Mouse (Mus musculus): ENCODE measurements around the gene Baiap3.

Gene Baiap3

GRCm38 (mm10) chr17:25256140-25256754 is at the start of gene Baiap3:
Baiap3 (minus strand) TSS chr17:25256364.
- no peak for ATAC-seq (ENCODE audit: low TSS enrichment)

DNA sequence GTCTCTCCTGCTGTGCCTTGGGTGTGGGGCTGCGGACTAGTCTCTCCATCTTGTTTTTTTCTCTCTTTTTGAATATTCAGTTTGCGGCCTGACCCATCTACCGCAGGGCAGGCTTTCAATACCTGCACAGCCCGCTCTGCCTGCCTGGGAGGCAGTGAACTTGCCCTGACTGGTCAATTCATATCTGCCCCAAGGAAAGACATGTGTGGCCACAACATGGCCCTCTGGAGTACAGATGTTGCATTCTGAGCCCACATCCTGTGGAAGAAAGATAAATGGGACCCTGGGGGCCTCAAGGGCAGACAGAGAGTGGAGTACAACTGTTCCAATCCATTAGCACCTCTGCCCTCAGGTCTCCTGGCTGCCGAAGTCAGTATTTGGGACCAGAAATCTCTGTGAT is 41.9 kb upstream of the Baiap3 start, which contains the start of gene Prss34:
TSS of gene Prss34 (plus strand) at position 301 of the 400 bp plus-strand sequence.
- no peak for ATAC-seq (ENCODE audit: low TSS enrichment)

DNA sequence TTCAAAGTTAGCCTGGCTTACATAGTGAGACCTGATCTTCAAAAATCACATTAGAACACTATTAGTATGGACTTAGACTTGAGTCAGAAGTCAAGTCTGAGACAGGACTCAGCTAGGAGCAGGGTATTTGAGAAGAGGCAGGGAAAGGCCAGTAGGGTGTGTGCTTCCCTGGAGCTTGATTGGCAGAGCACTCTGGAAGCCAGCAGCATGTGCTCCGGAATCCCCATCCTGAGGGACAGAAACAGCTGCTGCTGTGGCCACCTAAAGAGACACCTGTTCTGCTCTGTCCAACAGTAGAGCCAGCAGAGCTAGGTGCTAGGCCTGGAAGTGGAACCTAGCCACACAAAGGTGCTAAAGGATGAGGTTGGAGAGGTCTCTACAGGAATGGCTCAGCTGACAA is 37.9 kb upstream of the Baiap3 start:
- no peak for ATAC-seq (ENCODE audit: low TSS enrichment)

DNA sequence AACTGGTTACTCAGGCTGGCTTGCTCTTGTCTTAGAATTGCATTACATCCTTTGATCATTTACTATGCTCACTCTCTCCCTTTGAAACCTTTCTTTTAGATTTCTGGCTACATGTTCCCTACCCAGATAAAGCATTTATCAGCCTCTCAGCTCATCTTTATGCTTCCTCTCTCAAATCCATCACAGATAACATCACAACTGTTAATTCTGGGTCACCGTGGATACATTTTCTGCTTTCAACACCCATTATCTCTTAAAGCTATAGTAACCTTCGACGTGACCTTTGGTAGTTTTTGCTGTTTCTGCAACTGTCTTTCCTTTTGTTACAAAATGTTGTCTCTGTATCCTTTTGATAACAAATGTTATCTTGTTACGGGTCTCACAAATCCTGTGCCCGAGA is 37.3 kb upstream of the Baiap3 start:
- ATAC-seq (ENCODE audit: low TSS enrichment) = no peak

GRCm38 (mm10) chr17:25290411-25290810 is 34.2 kb upstream of the Baiap3 start:
- ATAC-seq (ENCODE audit: low TSS enrichment) = no peak

DNA sequence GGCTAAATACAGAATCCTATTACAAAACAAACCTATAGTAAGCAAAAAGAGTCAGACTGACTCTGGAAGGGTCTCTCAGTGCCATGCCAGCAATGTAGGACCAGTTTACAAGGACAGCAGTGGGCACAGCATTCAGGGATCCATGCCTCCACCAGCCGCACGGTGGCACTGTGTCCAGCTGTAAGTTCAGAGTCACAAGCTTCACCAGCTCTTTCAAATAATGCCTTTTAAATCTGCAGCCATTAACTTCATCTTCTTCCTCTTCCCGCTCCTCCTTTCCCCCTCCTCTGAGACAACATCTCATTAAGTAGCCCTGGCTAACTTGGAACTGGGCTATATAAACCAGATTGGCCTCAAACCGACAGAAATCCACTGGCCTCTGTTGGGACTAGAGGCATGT is 32.7 kb upstream of the Baiap3 start:
- ATAC-seq (ENCODE audit: low TSS enrichment) = peak; percentile 64; the same call in 1 of the 2 replicates

GRCm38 (mm10) chr17:25285033-25285432 is 28.9 kb upstream of the Baiap3 start:
- no peak; the same call in 1 of the 2 replicates for ATAC-seq (ENCODE audit: low TSS enrichment)

GRCm38 (mm10) chr17:25282133-25282532 is 26.0 kb upstream of the Baiap3 start:
- ATAC-seq (ENCODE audit: low TSS enrichment) = no peak

DNA sequence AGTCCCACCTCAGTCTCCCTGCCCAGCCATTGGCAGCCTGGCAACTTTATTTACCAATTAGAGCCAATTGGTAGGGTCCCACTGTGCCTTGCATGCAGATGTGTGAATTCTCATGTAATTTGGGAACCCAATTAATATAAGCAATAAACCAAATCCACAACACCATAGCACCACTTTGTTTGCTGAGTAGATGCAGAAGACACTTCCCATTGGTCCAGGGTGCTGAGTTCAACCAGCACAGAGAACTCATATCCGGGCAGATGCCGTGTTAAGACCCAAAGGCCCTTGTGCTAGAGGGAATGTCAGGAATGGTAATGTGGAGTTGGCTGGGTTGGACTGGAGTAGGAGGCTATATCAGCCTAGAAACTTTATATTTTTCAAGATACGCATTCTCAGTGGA is 19.7 kb upstream of the Baiap3 start:
- ATAC-seq (ENCODE audit: low TSS enrichment) = no peak

DNA sequence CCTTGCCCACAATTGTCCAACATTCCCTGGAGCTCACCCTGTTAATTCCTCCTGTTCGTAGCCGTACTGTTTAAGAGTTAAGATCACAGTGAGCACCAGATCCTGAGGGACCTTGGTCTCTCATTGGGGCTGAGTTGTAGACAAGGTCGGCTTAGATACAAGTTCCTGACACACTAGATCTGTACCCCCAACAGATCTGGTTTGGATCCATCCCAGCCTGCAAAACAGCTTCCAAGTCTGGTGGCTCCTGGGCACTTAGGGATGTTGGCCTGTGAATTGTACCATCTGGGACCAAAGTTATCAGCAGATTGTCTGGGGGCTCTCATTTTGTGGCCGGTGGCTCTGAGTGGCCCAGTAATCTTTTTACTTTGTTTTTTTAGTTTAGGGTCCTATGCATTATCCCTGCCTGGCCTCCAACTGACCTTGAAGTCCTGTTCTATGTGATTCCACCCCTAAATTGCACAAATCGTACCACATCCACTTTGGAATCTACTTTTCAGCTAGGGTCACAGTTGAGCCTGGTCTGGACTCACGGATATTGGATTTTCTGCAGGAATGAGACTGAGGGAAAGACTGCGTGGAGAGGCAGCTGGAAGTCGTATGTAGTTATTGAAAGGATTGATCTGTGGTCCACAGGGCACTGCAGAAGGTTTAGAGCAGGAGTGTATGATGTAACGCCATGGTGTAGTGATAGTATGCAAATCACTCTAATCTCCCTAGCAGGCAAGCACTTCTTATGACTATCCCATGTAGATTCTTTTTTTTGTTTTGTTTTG is 18.6 kb upstream of the Baiap3 start, which contains the start of gene Ube2i:
TSS of gene Ube2i (minus strand) at position 52 of the 776 bp plus-strand sequence.
- no peak for ATAC-seq (ENCODE audit: low TSS enrichment)

DNA sequence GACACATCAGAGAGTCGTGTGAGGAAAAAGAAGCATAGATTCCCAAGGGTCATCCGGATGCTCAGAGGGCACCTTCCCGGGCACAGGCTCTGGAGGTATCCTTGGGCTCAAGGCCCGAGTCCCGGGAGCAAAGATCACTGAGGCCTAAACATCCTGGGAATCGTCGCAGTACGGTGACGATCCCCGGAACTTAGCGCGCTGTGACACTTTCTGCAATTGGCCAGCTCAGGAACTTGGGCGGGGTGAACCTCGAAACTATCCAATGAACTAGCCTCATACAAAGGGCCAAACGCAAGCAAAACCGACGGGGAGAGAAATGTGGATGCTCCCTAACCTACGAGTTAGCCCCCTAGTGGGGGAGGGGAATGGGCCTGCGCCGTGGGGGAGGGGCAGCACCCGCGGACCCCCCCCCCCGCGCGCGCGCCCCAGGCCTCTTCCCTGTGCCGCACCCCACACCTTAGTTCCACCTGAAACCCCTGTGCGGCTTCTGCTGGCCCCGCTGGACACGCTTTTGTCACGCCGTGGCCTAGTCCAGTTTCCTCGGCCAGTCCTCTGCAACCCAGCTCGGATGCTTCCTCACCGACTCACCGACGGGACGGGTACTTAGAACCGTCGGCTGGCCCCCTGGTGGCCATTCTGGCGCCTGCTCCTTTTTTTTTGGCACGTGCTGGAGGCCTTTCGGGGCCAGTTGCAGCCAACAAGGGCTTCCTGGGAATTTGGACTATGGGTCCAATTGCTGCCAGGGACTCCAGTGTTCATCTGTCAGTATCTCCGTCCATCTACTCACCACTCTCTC is 17.7 kb upstream of the Baiap3 start:
- ATAC-seq (ENCODE audit: low TSS enrichment) = peak; percentile 76

- peak; percentile 83 for ATAC-seq (ENCODE audit: low TSS enrichment)
These were observed 17.0 kb upstream of the Baiap3 start for GRCm38 (mm10) chr17:25272951-25273705.

DNA sequence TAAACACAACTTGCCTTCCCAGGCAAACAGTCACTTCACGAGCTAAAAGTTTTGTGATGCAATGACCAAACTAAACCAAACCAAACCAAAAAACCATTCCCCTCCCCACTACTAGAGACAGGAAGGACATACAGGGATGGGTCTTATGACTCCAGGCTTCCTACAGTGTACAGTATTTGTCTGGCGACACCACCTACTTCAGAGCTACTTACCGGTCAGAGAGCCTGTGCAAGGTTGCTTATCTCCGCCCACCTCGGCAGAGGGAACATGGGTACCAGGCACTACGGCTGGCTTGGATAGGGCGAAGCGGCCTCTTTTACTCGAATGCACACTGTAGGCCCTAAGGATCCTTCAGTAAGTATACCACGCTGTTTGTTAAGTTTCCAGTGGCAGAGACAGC is 16.2 kb upstream of the Baiap3 start:
- no peak for ATAC-seq (ENCODE audit: low TSS enrichment)

DNA sequence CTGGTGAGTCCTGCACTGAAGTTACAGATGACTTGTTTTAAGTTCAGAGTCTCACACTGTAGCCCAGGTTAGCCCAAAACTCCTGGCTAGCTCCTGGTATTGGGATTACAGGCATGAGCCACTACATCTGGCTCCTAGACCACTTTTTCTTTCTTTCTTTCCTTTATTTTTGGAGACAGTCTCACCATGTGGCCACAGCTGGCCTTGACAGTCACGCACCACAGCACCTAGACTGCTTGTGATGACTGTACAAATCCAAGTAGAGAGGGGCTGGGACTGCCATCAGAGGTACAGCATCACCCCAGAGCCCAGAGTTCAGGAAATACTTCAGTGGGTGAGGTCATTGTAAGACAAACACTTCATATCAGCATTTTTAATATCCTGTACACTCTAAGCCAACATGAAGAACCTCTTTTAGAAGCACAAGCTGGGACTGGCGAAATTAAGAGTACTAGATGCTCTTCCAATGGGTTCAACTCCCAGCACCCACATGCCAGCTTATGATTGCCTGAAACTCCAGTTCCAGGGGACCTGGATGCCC is 14.7 kb upstream of the Baiap3 start:
- ATAC-seq (ENCODE audit: low TSS enrichment) = no peak

DNA sequence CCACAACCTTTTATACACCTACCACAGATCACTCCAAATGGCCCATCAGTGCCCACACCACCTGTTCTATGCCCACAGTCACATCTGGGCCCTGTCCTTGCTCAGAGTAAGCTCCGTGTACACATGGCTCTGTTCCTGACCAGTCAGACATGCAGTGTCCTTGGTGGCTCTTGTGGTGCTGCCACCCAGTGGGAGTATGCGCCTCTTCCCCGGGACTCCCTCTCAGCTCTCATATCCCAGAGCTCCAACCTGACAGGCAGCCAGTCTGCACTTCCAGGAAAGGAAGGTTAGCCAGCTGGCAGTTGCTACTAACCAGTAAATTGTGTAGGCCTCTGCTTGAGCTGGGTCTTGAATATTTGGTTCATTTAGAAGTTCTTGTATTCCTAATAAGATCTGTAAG is 8.3 kb upstream of the Baiap3 start:
- peak; percentile 69; the same call in 1 of the 2 replicates for ATAC-seq (ENCODE audit: low TSS enrichment)

GRCm38 (mm10) chr17:25257804-25258261 is 1.7 kb upstream of the Baiap3 start:
- ATAC-seq (ENCODE audit: low TSS enrichment) = no peak

DNA sequence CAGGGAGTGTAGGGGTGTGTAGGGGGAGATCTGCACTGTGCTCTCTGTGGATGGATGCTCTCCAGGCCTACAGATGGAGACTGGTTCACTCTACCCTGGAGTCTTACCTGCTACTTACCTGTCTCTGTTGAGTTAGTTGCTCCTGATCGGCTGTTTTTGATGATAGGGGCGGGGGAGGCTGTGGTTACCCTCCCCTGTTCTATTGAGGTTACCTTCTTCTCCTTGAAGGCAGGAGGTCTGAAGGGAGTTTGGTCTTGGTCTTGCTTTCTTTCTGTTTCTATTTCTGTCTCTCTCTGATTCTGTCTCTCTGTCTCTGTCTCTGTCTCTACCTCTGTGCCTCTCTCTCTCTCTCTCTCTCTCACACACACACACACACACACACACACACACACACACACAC is 1.1 kb downstream of the Baiap3 start:
- ATAC-seq (ENCODE audit: low TSS enrichment) = no peak

DNA sequence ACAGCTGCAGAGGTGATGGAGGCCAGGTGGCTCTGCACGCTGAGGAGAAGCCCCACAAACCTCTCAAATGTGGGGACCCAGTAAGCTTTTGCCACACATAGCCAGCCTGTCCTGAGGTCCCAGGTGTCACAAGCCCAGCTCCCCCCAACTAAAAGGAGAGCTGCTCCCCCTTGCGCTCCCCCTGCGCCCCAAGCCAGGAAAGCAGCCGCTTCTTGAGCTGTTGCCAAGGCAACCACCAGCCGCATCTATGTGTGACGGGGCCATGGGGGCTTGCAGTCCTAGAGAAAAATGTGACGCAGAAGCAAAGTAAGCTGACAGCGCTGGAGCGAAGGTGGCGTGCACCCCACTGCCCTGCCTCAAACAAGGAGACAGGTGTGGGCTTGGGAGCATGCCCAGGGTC is 2.4 kb downstream of the Baiap3 start:
- no peak for ATAC-seq (ENCODE audit: low TSS enrichment)

DNA sequence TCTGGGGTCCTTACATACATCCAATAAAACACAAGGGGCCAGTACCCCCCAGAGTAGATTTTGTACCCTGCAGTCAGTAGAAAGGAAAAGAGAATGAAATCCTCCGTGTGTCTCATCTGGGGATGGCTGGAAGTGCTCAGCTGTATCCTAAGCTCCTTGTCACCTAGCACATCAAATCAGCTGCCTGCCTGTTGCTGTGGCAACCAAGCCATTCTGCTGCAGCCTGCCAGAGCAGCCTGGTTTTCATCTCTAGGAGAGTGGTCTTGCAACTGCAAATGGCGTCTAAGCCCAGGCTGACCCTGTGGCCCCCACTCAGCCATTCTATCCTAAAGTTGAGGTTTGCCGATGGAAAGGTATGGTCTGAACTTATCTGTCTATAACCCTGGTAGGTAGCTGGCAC is 3.5 kb downstream of the Baiap3 start:
- ATAC-seq (ENCODE audit: low TSS enrichment) = no peak

DNA sequence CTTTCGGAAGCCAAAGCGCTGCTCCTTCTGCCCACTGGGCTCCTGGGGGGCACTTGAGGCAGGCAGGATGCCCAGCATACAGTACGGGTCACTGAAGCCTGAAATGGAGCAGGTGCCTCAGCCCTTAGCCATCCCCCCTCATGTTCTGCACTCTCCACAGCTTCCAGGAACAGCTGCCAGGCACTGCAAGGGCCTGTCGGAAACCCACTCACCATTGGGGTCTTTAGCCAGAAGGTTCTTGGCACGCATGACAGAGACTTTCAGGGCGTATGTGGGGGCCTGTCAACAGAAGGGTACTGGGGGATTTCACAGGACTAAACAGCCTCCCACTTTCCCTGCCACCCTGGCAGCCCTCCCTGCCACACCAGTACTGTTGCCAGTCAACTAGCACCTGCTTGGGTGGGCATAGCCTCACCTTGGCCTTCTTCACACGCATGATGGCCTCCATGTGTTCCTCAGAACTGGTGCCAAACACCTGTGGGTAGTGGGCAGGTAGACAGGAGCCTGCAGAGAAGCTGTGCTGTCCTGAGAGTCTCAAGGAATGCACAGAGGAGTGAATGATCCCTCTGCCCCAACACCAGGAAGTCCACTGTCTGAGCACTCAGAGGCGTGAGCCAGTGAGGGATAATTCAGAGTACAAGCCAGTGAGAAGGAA is 5.9 kb downstream of the Baiap3 start:
- ATAC-seq (ENCODE audit: low TSS enrichment) = no peak

All from frontal cortex, adult (tissue).